Mouse (Mus musculus): ENCODE measurements around the gene Zfp1.

GRCm38 (mm10) chr8:111705699-111706098 lies 62.5 kb downstream of the Zfp1 start:
- TF ChIP-seq MAFK (IDR thresholded peaks at IDR 0.05; ENCODE audit: insufficient read depth, low read depth, low read length) (no peak), HCFC1 (IDR thresholded peaks at IDR 0.05; ENCODE audit: borderline replicate concordance, insufficient read depth, low read length) (no peak), ZNF384 (IDR thresholded peaks at IDR 0.05; ENCODE audit: low read depth, low read length) (no peak), ZC3H11A (IDR thresholded peaks at IDR 0.05; ENCODE audit: borderline replicate concordance, low read depth, low read length) (no peak), CHD2 (IDR thresholded peaks at IDR 0.05; ENCODE audit: low read depth, low read length) (no peak)
